Mouse (Mus musculus) hindbrain, embryonic 11.5 days (tissue): ENCODE data around the gene Bcap31. TPM values are rescaled to one million over a fixed set of nuclear protein-coding genes. Genes with fewer than 3 reads are reported as not detected.

ENCODE experiments used
- ATAC-seq: fragments of 200-750 bp; cut with Nextera tagmentation; 2 replicates; pipeline ENCODE4 v1.8.0; 2017; ENCODE audit warnings: mild to moderate bottlenecking, moderate TSS enrichment, moderate library complexity; ENCODE audit not compliant: low FRiP score
- DNase-seq: peaks from one replicate; pipeline ENCODE4 v3.0.0-alpha.2; 2015; ENCODE audit warnings: low spot score
- H3K27ac ChIP-seq: fragments of 300-500 bp; sonication (generic); 2 replicates; pipeline ENCODE4 v1.5.1; 2014; ENCODE audit warnings: mild to moderate bottlenecking, low read depth, low read length
- H3K27me3 ChIP-seq: fragments of 300-500 bp; sonication (generic); 2 replicates; pipeline ENCODE4 v1.6.1; 2014; ENCODE audit warnings: mild to moderate bottlenecking, low read length, moderate library complexity, mixed read lengths; ENCODE audit not compliant: control insufficient read depth, insufficient read depth
- H3K36me3 ChIP-seq: fragments of 300-500 bp; sonication (generic); 2 replicates; pipeline ENCODE4 v1.6.1; 2014; ENCODE audit warnings: mild to moderate bottlenecking, low read length, moderate library complexity, mixed read lengths; ENCODE audit not compliant: control insufficient read depth, insufficient read depth
- H3K4me1 ChIP-seq: fragments of 300-500 bp; sonication (generic); replicated peaks from 2 replicates; pipeline ENCODE4 v1.6.1; 2014; ENCODE audit warnings: low read length, mixed read lengths; ENCODE audit not compliant: control insufficient read depth, insufficient read depth
- H3K4me2 ChIP-seq: fragments of 300-500 bp; sonication (generic); replicated peaks from 2 replicates; pipeline ENCODE4 v1.6.1; 2014; ENCODE audit warnings: mild to moderate bottlenecking, low read depth, low read length
- H3K4me3 ChIP-seq: fragments of 300-500 bp; sonication (generic); 2 replicates; pipeline ENCODE4 v1.5.1; 2014; ENCODE audit warnings: low read depth, low read length
- H3K9ac ChIP-seq: fragments of 300-500 bp; sonication (generic); 2 replicates; pipeline ENCODE4 v1.6.1; 2014; ENCODE audit warnings: low read depth, low read length
- H3K9me3 ChIP-seq: fragments of 300-500 bp; sonication (generic); 2 replicates; pipeline ENCODE4 v1.6.1; 2016; ENCODE audit warnings: low read length; ENCODE audit not compliant: control insufficient read depth
- WGBS: fragments of 180-500 bp; shearing (Covaris S2); extraction: QIAGEN DNeasy Blood & Tissue Kit; methylation state at CpG from one replicate; pipeline ENCODE4 v1.1.7; 2014; 5-methylcytosine and 5-hydroxymethylcytosine counted together
- polyA plus RNA-seq: library from polyadenylated mRNA; unstranded; fragments of >200 nt; fragmentation: Nextera tagmentation; extraction: Ambion mirVana; gene quantifications from 2 replicates; pipeline ENCODE4 v1.2.1, GENCODE M21; 2014

Gene Bcap31
- polyA plus RNA-seq, 1 experiment from 2014 or later: 155 TPM

DNA sequence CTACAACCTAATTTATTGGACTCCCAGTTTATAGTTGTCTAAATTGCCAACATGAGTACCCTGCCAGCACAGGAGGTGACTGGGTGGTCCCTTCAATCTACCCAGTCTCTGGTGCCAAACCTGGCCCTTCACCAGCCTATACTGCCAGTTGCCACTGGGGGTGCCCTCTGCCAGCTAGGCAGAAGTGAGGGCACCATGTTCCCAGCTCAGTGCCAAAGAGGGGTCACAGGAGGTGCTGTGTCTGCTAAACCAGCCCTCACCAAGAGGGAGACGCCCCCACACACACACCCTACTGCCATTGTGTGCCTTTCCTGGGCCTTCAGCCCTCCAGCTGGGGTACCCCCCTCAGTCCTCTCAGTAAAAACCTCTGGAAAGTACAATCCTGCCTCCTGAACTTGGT lies 22.2 kb upstream of the Bcap31 start:
- no peak overlapping the region for H3K27ac ChIP-seq
- no peak overlapping the region for H3K4me3 ChIP-seq
- no peak overlapping the region for H3K9ac ChIP-seq
- H3K4me2 ChIP-seq: no peak overlapping the region
- DNase-seq (no peak), ATAC-seq (no peak)
- H3K27me3 ChIP-seq: no peaks in the 10 kb centered on the region
- WGBS: 88% methylated on average over 1 of the region's 1 CpGs
- no peaks in the 10 kb centered on the region for H3K9me3 ChIP-seq
- H3K4me1 ChIP-seq: no peaks in the 10 kb centered on the region
- no peaks in the 10 kb centered on the region for H3K36me3 ChIP-seq

DNA sequence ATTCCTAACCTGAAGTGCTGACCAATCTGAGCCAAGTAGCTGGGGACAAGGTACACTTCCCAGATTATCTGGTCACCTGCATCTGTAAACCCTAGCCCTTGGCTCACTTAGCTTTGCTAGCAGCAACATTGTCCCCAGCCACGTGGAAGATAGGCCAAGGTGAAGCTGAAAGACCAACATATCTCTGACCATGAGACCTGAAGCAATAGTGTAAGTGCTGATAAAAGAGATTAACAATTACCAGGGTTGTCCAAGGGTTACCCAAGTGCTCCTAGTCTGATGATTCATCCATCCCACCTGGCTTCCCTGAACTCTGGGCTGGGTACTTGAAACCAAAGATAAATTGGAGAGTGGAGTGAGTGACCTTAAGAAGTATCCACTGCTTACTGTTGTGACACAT lies 14.9 kb upstream of the Bcap31 start:
- DNase-seq (no peak), ATAC-seq (no peak)
- 54% methylated on average over 1 of the region's 1 CpGs for WGBS

DNA sequence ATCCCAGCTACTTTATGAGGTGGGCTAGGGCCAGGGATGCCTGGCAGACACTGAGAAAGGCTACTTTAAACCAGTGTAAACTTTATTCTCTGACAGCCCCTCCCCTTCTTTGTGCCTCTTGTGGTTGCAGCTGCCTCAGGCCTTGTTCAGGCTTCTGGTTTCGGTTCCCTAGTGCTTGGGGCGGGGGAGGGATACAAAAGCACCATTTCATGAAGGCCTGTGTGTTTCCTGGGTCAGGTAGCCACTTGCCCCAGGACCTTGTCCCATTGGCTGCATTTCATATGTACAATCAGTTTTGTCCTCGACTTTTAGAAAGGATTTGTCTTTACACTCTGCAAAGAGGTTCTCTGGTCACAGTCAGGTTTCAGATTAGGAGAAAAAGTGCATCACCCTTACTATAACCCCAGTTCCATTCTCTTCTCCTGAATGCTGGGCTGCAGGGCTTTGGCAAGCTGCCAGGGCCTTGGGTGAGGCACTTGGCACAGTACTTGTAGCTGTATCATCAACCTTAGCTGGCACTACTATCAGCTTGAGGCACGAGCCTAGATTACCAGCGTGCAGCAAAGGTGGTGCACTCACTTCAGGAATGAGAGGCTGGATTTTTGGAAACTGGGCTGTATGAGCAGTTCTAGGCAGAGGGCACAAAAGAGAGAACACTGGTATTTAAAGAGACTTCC lies 2.8 kb upstream of the Bcap31 start:
- Histone ChIP-seq H3K36me3 (no peaks in the 10 kb centered on the region), H3K9ac (no peak overlapping the region)

More for the DNA sequence above, 14.9 kb upstream of the Bcap31 start:
- Histone ChIP-seq H3K4me2 (no peak overlapping the region), H3K4me1 (no peaks in the 10 kb centered on the region), H3K9ac (no peak overlapping the region), H3K27me3 (no peaks in the 10 kb centered on the region), H3K4me3 (no peak overlapping the region), H3K36me3 (no peaks in the 10 kb centered on the region), H3K27ac (no peak overlapping the region), H3K9me3 (no peaks in the 10 kb centered on the region)

GRCm38 (mm10) chrX:73718271-73718670 lies 2.3 kb upstream of the Bcap31 start:
- H3K4me2 ChIP-seq: no peak overlapping the region
- no peak overlapping the region for H3K4me3 ChIP-seq
- no peak for DNase-seq
- WGBS: 58% methylated on average over 3 of the region's 3 CpGs
- ATAC-seq: no peak
- H3K27me3 ChIP-seq: no peaks in the 10 kb centered on the region
- no peaks in the 10 kb centered on the region for H3K9me3 ChIP-seq
- H3K4me1 ChIP-seq: no peaks in the 10 kb centered on the region
- H3K36me3 ChIP-seq: no peaks in the 10 kb centered on the region
- H3K9ac ChIP-seq: no peak overlapping the region
- H3K27ac ChIP-seq: no peak overlapping the region

More for the DNA sequence above, 2.8 kb upstream of the Bcap31 start:
- 62% methylated on average over 5 of the region's 5 CpGs for WGBS
- H3K4me2 ChIP-seq: no peak overlapping the region
- H3K9me3 ChIP-seq: no peaks in the 10 kb centered on the region
- no peak overlapping the region for H3K27ac ChIP-seq
- H3K4me3 ChIP-seq: no peak overlapping the region; the same call in 1 of the 2 replicates
- DNase-seq: no peak
- no peaks in the 10 kb centered on the region for H3K27me3 ChIP-seq
- ATAC-seq: no peak
- no peaks in the 10 kb centered on the region for H3K4me1 ChIP-seq

- 75% methylated on average over 11 of the region's 11 CpGs for WGBS
- no peak for DNase-seq
- H3K36me3 ChIP-seq: no peaks in the 10 kb centered on the region
- H3K4me1 ChIP-seq: no peaks in the 10 kb centered on the region
- H3K4me2 ChIP-seq: peak overlapping the region; percentile 54; the same call in 1 of the 2 replicates
- H3K9ac ChIP-seq: no peak overlapping the region; the same call in 1 of the 2 replicates
- H3K4me3 ChIP-seq: no peak overlapping the region; the same call in 1 of the 2 replicates
- ATAC-seq: no peak
- H3K27ac ChIP-seq: no peak overlapping the region
- no peaks in the 10 kb centered on the region for H3K9me3 ChIP-seq
- H3K27me3 ChIP-seq: no peaks in the 10 kb centered on the region
Measured at GRCm38 (mm10) chrX:73717667-73718066, 1.7 kb upstream of the Bcap31 start.

DNA sequence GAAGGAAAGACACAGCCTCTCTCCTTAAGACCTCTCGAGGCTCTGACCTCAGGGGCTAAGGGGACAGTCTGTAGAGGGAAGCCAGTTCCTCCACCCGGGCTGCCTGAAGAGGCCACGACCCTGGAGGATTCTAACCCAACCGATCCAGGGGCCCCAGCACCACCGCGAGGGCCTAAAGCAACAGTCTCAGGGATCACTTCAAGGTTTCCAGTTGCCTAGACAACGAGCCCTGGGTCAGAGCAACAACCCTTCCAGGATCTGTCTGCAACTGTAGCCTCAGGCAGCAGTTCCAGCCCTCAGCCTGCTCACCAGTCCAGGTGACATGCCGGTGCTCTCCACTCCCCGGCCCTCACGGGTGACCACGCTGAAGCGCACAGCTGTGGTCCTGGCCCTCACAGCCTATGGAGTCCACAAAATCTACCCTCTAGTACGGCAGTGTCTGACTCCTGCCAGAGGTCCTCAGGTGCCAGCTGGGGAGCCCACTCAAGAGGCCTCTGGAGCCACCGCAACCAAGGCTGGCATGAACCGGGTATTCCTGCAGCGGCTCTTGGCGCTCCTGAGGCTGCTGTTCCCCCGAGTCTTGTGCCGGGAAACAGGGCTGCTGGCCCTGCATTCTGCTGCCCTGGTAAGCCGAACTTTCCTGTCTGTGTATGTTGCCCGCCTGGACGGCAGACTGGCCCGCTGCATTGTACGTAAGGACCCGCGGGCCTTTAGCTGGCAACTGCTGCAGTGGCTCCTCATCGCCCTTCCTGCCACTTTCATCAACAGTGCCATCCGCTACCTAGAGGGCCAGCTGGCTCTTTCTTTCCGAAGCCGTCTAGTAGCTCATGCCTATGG lies 952 bp upstream of the Bcap31 start:
- H3K36me3 ChIP-seq: no peaks in the 10 kb centered on the region
- H3K27me3 ChIP-seq: no peaks in the 10 kb centered on the region
- H3K9me3 ChIP-seq: no peaks in the 10 kb centered on the region
- H3K27ac ChIP-seq: peak overlapping the region; percentile 51
- peak; percentile 58 for ATAC-seq
- WGBS: 30% methylated on average over 29 of the region's 30 CpGs
- H3K4me3 ChIP-seq: peak overlapping the region; percentile 41
- H3K4me2 ChIP-seq: peak overlapping the region; percentile 54
- DNase-seq: peak; percentile 48
- H3K4me1 ChIP-seq: no peaks in the 10 kb centered on the region
- peak overlapping the region; percentile 45; the same call in 1 of the 2 replicates for H3K9ac ChIP-seq

GRCm38 (mm10) chrX:73715476-73716108 lies 383 bp downstream of the Bcap31 start:
- Histone ChIP-seq H3K4me3 (peak overlapping the region; percentile 41), H3K9me3 (no peaks in the 10 kb centered on the region), H3K9ac (peak overlapping the region; percentile 52; the same call in 1 of the 2 replicates), H3K4me1 (no peaks in the 10 kb centered on the region), H3K27ac (no peak overlapping the region), H3K4me2 (peak overlapping the region; percentile 58), H3K27me3 (no peaks in the 10 kb centered on the region), H3K36me3 (no peaks in the 10 kb centered on the region)
- 18% methylated on average over 21 of the region's 21 CpGs for WGBS
- ATAC-seq: peak; percentile 0; the same call in 1 of the 2 replicates
- peak; percentile 10 for DNase-seq

GRCm38 (mm10) chrX:73700472-73700871 lies 15.5 kb downstream of the Bcap31 start:
- Histone ChIP-seq H3K36me3 (no peaks in the 10 kb centered on the region), H3K27me3 (no peaks in the 10 kb centered on the region), H3K9ac (no peak overlapping the region), H3K4me3 (no peak overlapping the region), H3K27ac (no peak overlapping the region), H3K9me3 (no peaks in the 10 kb centered on the region), H3K4me1 (no peaks in the 10 kb centered on the region), H3K4me2 (no peak overlapping the region)
- 100% methylated on average over 1 of the region's 1 CpGs for WGBS
- no peak for DNase-seq
- ATAC-seq: no peak
